Mouse (Mus musculus) hindbrain, embryonic 12.5 days (tissue): Measurements from ENCODE around the gene Bcl2. TPM values are rescaled to one million over a fixed set of nuclear protein-coding genes. Genes with fewer than 3 reads are reported as not detected.

Experiments
- ATAC-seq: fragments of 200-750 bp; cut with Nextera tagmentation; 2 replicates; pipeline ENCODE4 v1.8.0; 2017; ENCODE audit warnings: moderate TSS enrichment; ENCODE audit not compliant: low FRiP score
- H3K27ac ChIP-seq: fragments of 300-500 bp; sonication (generic); 2 replicates; pipeline ENCODE4 v1.5.1; 2016; ENCODE audit warnings: mild to moderate bottlenecking
- H3K27me3 ChIP-seq: fragments of 300-500 bp; sonication (generic); 2 replicates; pipeline ENCODE4 v1.6.1; 2016; ENCODE audit warnings: mild to moderate bottlenecking
- H3K36me3 ChIP-seq: fragments of 300-500 bp; sonication (generic); 2 replicates; pipeline ENCODE4 v1.6.1; 2016; ENCODE audit warnings: mild to moderate bottlenecking
- H3K4me1 ChIP-seq: fragments of 300-500 bp; sonication (generic); 2 replicates; pipeline ENCODE4 v1.6.1; 2016
- H3K4me2 ChIP-seq: fragments of 300-500 bp; sonication (generic); replicated peaks from 2 replicates; pipeline ENCODE4 v1.6.1; 2016; ENCODE audit warnings: mild to moderate bottlenecking
- H3K4me3 ChIP-seq: fragments of 300-500 bp; sonication (generic); 2 replicates; pipeline ENCODE4 v1.5.1; 2016; ENCODE audit warnings: mild to moderate bottlenecking
- H3K9ac ChIP-seq: fragments of 300-500 bp; sonication (generic); 2 replicates; pipeline ENCODE4 v1.6.1; 2016; ENCODE audit warnings: mild to moderate bottlenecking, moderate library complexity
- H3K9me3 ChIP-seq: fragments of 300-500 bp; sonication (generic); replicated peaks from 2 replicates; pipeline ENCODE4 v1.6.1; 2016; ENCODE audit warnings: mild to moderate bottlenecking
- WGBS: fragments of 180-500 bp; shearing (Covaris S2); methylation state at CpG from one replicate; pipeline ENCODE4 v1.1.7; 2016; 5-methylcytosine and 5-hydroxymethylcytosine counted together
- polyA plus RNA-seq: library from polyadenylated mRNA; unstranded; fragments of >200 nt; fragmentation: Nextera tagmentation; extraction: Ambion mirVana; gene quantifications from 2 replicates; pipeline ENCODE4 v1.2.1, GENCODE M21; 2016

Bcl2 gene
- polyA plus RNA-seq, 1 experiment from 2014 or later = 15.5 TPM

GRCm38 (mm10) chr1:106684546-106684945, 29.5 kb downstream of the Bcl2 start:
- no peak overlapping the region for H3K9ac ChIP-seq
- no peak for ATAC-seq
- H3K4me3 ChIP-seq = no peak overlapping the region
- H3K36me3 ChIP-seq = no peaks in the 10 kb centered on the region
- no peak overlapping the region for H3K27ac ChIP-seq
- no peak overlapping the region for H3K4me2 ChIP-seq
- H3K9me3 ChIP-seq = no peaks in the 10 kb centered on the region
- WGBS = 85% methylated on average over 3 of the region's 3 CpGs
- H3K27me3 ChIP-seq = no peaks in the 10 kb centered on the region
- no peaks in the 10 kb centered on the region for H3K4me1 ChIP-seq

GRCm38 (mm10) chr1:106682829-106683228, 31.2 kb downstream of the Bcl2 start:
- no peak for ATAC-seq
- Histone ChIP-seq H3K36me3 (no peaks in the 10 kb centered on the region), H3K9me3 (no peaks in the 10 kb centered on the region), H3K4me2 (no peak overlapping the region), H3K9ac (no peak overlapping the region), H3K27me3 (no peaks in the 10 kb centered on the region), H3K27ac (no peak overlapping the region), H3K4me3 (no peak overlapping the region), H3K4me1 (no peaks in the 10 kb centered on the region)
- WGBS = 82% methylated on average over 3 of the region's 3 CpGs

GRCm38 (mm10) chr1:106679800-106680515, 34.1 kb downstream of the Bcl2 start:
- ATAC-seq = no peak
- Histone ChIP-seq H3K9me3 (no peaks in the 10 kb centered on the region), H3K4me1 (no peaks in the 10 kb centered on the region), H3K4me3 (no peak overlapping the region), H3K9ac (no peak overlapping the region), H3K27me3 (no peaks in the 10 kb centered on the region), H3K27ac (no peak overlapping the region), H3K36me3 (no peaks in the 10 kb centered on the region), H3K4me2 (no peak overlapping the region)
- 79% methylated on average over 6 of the region's 6 CpGs for WGBS

GRCm38 (mm10) chr1:106678060-106678478, 36.0 kb downstream of the Bcl2 start:
- 74% methylated on average over 5 of the region's 5 CpGs for WGBS
- Histone ChIP-seq H3K4me2 (no peak overlapping the region), H3K4me1 (no peaks in the 10 kb centered on the region), H3K4me3 (no peak overlapping the region), H3K9ac (no peak overlapping the region), H3K36me3 (no peaks in the 10 kb centered on the region), H3K27ac (no peak overlapping the region), H3K9me3 (no peaks in the 10 kb centered on the region), H3K27me3 (no peaks in the 10 kb centered on the region)
- ATAC-seq = no peak

GRCm38 (mm10) chr1:106666140-106667088, 47.7 kb downstream of the Bcl2 start:
- Histone ChIP-seq H3K9me3 (no peaks in the 10 kb centered on the region), H3K27me3 (no peaks in the 10 kb centered on the region), H3K4me1 (no peaks in the 10 kb centered on the region), H3K4me3 (no peak overlapping the region), H3K36me3 (no peaks in the 10 kb centered on the region), H3K4me2 (no peak overlapping the region), H3K27ac (no peak overlapping the region), H3K9ac (no peak overlapping the region)
- ATAC-seq = no peak
- WGBS = 63% methylated on average over 8 of the region's 8 CpGs

GRCm38 (mm10) chr1:106664978-106665377, 49.1 kb downstream of the Bcl2 start:
- ATAC-seq = no peak
- Histone ChIP-seq H3K36me3 (no peaks in the 10 kb centered on the region), H3K4me2 (no peak overlapping the region), H3K27ac (no peak overlapping the region), H3K4me1 (no peaks in the 10 kb centered on the region), H3K27me3 (no peaks in the 10 kb centered on the region), H3K9ac (no peak overlapping the region), H3K9me3 (no peaks in the 10 kb centered on the region), H3K4me3 (no peak overlapping the region)
- 97% methylated on average over 1 of the region's 1 CpGs for WGBS

GRCm38 (mm10) chr1:106662486-106662885, 51.6 kb downstream of the Bcl2 start:
- H3K4me3 ChIP-seq = no peak overlapping the region
- 89% methylated on average over 5 of the region's 5 CpGs for WGBS
- H3K4me2 ChIP-seq = no peak overlapping the region
- H3K27ac ChIP-seq = no peak overlapping the region
- no peaks in the 10 kb centered on the region for H3K9me3 ChIP-seq
- ATAC-seq = no peak
- H3K36me3 ChIP-seq = no peaks in the 10 kb centered on the region
- no peaks in the 10 kb centered on the region for H3K4me1 ChIP-seq
- H3K27me3 ChIP-seq = no peaks in the 10 kb centered on the region
- H3K9ac ChIP-seq = no peak overlapping the region

- Histone ChIP-seq H3K4me1 (no peaks in the 10 kb centered on the region), H3K4me3 (no peak overlapping the region), H3K27ac (no peak overlapping the region), H3K4me2 (no peak overlapping the region), H3K36me3 (no peaks in the 10 kb centered on the region), H3K9ac (no peak overlapping the region), H3K9me3 (no peaks in the 10 kb centered on the region), H3K27me3 (no peaks in the 10 kb centered on the region)
- 92% methylated on average over 5 of the region's 5 CpGs for WGBS
- ATAC-seq = no peak
Measured at GRCm38 (mm10) chr1:106658293-106658847, 55.7 kb downstream of the Bcl2 start.

- Histone ChIP-seq H3K9ac (no peak overlapping the region), H3K27ac (no peak overlapping the region), H3K4me1 (no peaks in the 10 kb centered on the region), H3K36me3 (no peaks in the 10 kb centered on the region), H3K9me3 (no peaks in the 10 kb centered on the region), H3K27me3 (no peaks in the 10 kb centered on the region), H3K4me2 (no peak overlapping the region), H3K4me3 (no peak overlapping the region)
- 76% methylated on average over 5 of the region's 5 CpGs for WGBS
- no peak for ATAC-seq
Measured at GRCm38 (mm10) chr1:106656207-106656738, 57.8 kb downstream of the Bcl2 start.

- no peak for ATAC-seq
- no peak overlapping the region for H3K9ac ChIP-seq
- no peaks in the 10 kb centered on the region for H3K9me3 ChIP-seq
- H3K36me3 ChIP-seq = no peaks in the 10 kb centered on the region
- H3K27me3 ChIP-seq = no peaks in the 10 kb centered on the region
- no peak overlapping the region for H3K27ac ChIP-seq
- 93% methylated on average over 6 of the region's 6 CpGs for WGBS
- no peak overlapping the region for H3K4me2 ChIP-seq
- H3K4me1 ChIP-seq = peaks cover 4% of the 10 kb centered on the region; the same call in 1 of the 2 replicates
- H3K4me3 ChIP-seq = no peak overlapping the region
Measured at GRCm38 (mm10) chr1:106654254-106654653, 59.8 kb downstream of the Bcl2 start.

- H3K27ac ChIP-seq = no peak overlapping the region
- H3K4me1 ChIP-seq = peaks cover 4% of the 10 kb centered on the region; the same call in 1 of the 2 replicates
- 58% methylated on average over 4 of the region's 4 CpGs for WGBS
- H3K36me3 ChIP-seq = no peaks in the 10 kb centered on the region
- H3K4me3 ChIP-seq = no peak overlapping the region
- H3K9me3 ChIP-seq = no peaks in the 10 kb centered on the region
- no peak overlapping the region for H3K9ac ChIP-seq
- no peak for ATAC-seq
- no peak overlapping the region for H3K4me2 ChIP-seq
- H3K27me3 ChIP-seq = no peaks in the 10 kb centered on the region
Measured at GRCm38 (mm10) chr1:106653441-106653860, 60.6 kb downstream of the Bcl2 start.

GRCm38 (mm10) chr1:106651211-106651610, 62.9 kb downstream of the Bcl2 start:
- 53% methylated on average over 7 of the region's 7 CpGs for WGBS
- no peak for ATAC-seq
- Histone ChIP-seq H3K27me3 (no peaks in the 10 kb centered on the region), H3K27ac (no peak overlapping the region), H3K4me3 (no peak overlapping the region), H3K36me3 (no peaks in the 10 kb centered on the region), H3K4me1 (peaks cover 4% of the 10 kb centered on the region; the same call in 1 of the 2 replicates), H3K4me2 (no peak overlapping the region), H3K9me3 (no peaks in the 10 kb centered on the region), H3K9ac (no peak overlapping the region)
